Mouse (Mus musculus): ENCODE measurements around the gene Ankrd54. TPM values are rescaled to one million over a fixed set of nuclear protein-coding genes. Genes with fewer than 3 reads are reported as not detected.
"Not testable (repeated sequence)": the region's sequence is repeated elsewhere in the genome, so short reads cannot be mapped to it uniquely, and the experiment has no call there.

Ankrd54 gene
- polyA plus RNA-seq, 1 experiment from 2014 or later: 42.8 TPM

DNA sequence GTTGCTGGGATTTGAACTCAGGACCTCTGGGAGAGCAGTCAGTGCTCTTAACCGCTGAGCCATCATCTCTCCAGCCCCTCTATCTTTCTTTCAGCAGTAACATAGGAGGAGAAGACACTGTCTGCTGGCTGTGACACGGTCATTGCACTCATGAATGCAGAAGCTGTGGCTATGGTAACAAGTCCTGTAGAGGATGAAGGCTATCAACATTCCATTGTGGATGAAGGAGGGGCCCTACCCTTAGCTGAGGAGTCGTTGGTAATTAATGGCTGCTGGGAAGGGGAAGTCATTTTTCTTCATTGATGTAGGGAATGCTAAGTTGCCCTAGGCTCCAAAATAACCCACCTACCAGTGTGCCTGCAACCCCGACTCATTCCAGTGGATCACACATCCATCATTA, 44.5 kb downstream of the Ankrd54 start:
- no peaks in the 10 kb centered on the region for H3K27me3 ChIP-seq (ENCODE audit: control insufficient read depth, insufficient read depth, low read length)
- H3K27ac ChIP-seq (replicated peaks; ENCODE audit: low read depth, low read length): no peak overlapping the region
- no peak overlapping the region for H3K9ac ChIP-seq (replicated peaks; ENCODE audit: low read length)
- ATAC-seq (replicated peaks; ENCODE audit: insufficient number of reproducible peaks, low FRiP score, low TSS enrichment, low read depth) (no peak), DNase-seq (ENCODE audit: low spot score) (no peak)
- H3K4me2 ChIP-seq (ENCODE audit: low read depth, low read length): no peak overlapping the region
- no peak overlapping the region for H3K4me3 ChIP-seq (ENCODE audit: low read depth, low read length)
- WGBS: 58% methylated on average over 4 of the region's 4 CpGs
- H3K9me3 ChIP-seq (replicated peaks; ENCODE audit: control insufficient read depth, low read length): no peaks in the 10 kb centered on the region
- no peaks in the 10 kb centered on the region for H3K36me3 ChIP-seq (replicated peaks; ENCODE audit: control insufficient read depth, insufficient read depth, low read depth, low read length)
- no peaks in the 10 kb centered on the region for H3K4me1 ChIP-seq (ENCODE audit: control insufficient read depth, insufficient read depth, low read length)

DNA sequence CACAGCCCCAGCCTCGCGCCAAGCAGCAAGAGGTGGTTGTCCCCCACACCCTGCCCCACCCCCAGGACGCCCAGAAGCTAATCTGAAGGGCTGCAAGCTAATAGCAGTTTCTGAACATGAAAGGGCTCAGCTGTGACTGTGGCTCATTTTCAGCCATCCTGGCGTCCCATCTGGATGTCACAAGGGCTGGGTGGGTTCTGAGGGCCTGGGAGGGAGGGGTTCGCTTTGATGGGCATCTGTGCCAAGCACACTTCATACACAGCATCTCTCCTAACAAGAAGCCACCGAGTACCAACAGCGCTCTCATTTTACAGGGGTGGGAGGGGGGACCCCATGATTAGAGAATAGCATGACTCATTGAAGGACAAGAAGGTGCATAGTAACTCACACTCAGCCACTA, 49.3 kb downstream of the Ankrd54 start:
- Histone ChIP-seq H3K36me3 (replicated peaks; ENCODE audit: control insufficient read depth, insufficient read depth, low read depth, low read length) (no peaks in the 10 kb centered on the region), H3K4me1 (ENCODE audit: control insufficient read depth, insufficient read depth, low read length) (no peaks in the 10 kb centered on the region), H3K27me3 (ENCODE audit: control insufficient read depth, insufficient read depth, low read length) (no peaks in the 10 kb centered on the region), H3K9ac (replicated peaks; ENCODE audit: low read length) (no peak overlapping the region), H3K4me3 (ENCODE audit: low read depth, low read length) (no peak overlapping the region), H3K4me2 (ENCODE audit: low read depth, low read length) (no peak overlapping the region), H3K27ac (replicated peaks; ENCODE audit: low read depth, low read length) (no peak overlapping the region), H3K9me3 (replicated peaks; ENCODE audit: control insufficient read depth, low read length) (no peaks in the 10 kb centered on the region)
- DNase-seq (ENCODE audit: low spot score) (no peak), ATAC-seq (replicated peaks; ENCODE audit: insufficient number of reproducible peaks, low FRiP score, low TSS enrichment, low read depth) (no peak)
- WGBS: 71% methylated on average over 7 of the region's 7 CpGs

- H3K4me3 ChIP-seq (ENCODE audit: low read depth, low read length): no peak overlapping the region
- WGBS: 58% methylated on average over 10 of the region's 10 CpGs
- H3K36me3 ChIP-seq (replicated peaks; ENCODE audit: control insufficient read depth, insufficient read depth, low read depth, low read length): no peaks in the 10 kb centered on the region; the same call in 1 of the 2 replicates
- no peak overlapping the region for H3K27ac ChIP-seq (replicated peaks; ENCODE audit: low read depth, low read length)
- H3K27me3 ChIP-seq (ENCODE audit: control insufficient read depth, insufficient read depth, low read length): no peaks in the 10 kb centered on the region
- H3K4me1 ChIP-seq (ENCODE audit: control insufficient read depth, insufficient read depth, low read length): no peaks in the 10 kb centered on the region
- no peak for DNase-seq (ENCODE audit: low spot score)
- no peak overlapping the region for H3K4me2 ChIP-seq (ENCODE audit: low read depth, low read length)
- ATAC-seq (replicated peaks; ENCODE audit: insufficient number of reproducible peaks, low FRiP score, low TSS enrichment, low read depth): no peak
- no peaks in the 10 kb centered on the region for H3K9me3 ChIP-seq (replicated peaks; ENCODE audit: control insufficient read depth, low read length)
- no peak overlapping the region for H3K9ac ChIP-seq (replicated peaks; ENCODE audit: low read length)
Observed at GRCm38 (mm10) chr15:79011550-79011949, 51.1 kb downstream of the Ankrd54 start.

- no peaks in the 10 kb centered on the region for H3K4me1 ChIP-seq (ENCODE audit: control insufficient read depth, insufficient read depth, low read length)
- ATAC-seq (replicated peaks; ENCODE audit: insufficient number of reproducible peaks, low FRiP score, low TSS enrichment, low read depth) (no peak), DNase-seq (ENCODE audit: low spot score) (no peak)
- H3K4me3 ChIP-seq (ENCODE audit: low read depth, low read length): no peak overlapping the region
- H3K27ac ChIP-seq (replicated peaks; ENCODE audit: low read depth, low read length): no peak overlapping the region
- H3K9me3 ChIP-seq (replicated peaks; ENCODE audit: control insufficient read depth, low read length): no peaks in the 10 kb centered on the region
- H3K36me3 ChIP-seq (replicated peaks; ENCODE audit: control insufficient read depth, insufficient read depth, low read depth, low read length): no peaks in the 10 kb centered on the region; the same call in 1 of the 2 replicates
- 63% methylated on average over 5 of the region's 5 CpGs for whole genome bisulfite sequencing
- H3K4me2 ChIP-seq (ENCODE audit: low read depth, low read length): no peak overlapping the region
- H3K27me3 ChIP-seq (ENCODE audit: control insufficient read depth, insufficient read depth, low read length): no peaks in the 10 kb centered on the region
- H3K9ac ChIP-seq (replicated peaks; ENCODE audit: low read length): no peak overlapping the region
Observed at GRCm38 (mm10) chr15:79009734-79010133, 53.0 kb downstream of the Ankrd54 start.

DNA sequence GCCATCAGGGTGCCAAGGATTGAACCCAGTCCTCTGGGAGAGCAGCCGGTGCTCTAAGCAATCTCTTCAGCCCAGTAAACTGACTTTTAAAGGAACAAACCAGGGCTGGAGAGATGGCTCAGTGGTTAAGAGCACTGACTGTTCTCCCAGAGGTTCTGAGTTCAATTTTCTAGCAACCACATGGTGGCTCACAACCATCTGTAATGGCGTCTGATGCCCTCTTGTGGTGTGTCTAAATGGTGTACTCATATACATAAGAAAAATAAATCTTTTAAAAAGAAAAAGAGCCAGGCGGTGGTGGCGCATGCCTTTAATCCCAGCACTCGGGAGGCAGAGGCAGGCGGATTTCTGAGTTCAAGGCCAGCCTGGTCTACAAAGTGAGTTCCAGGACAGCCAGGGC, 54.9 kb downstream of the Ankrd54 start:
- H3K4me3 ChIP-seq (ENCODE audit: low read depth, low read length); H3K36me3 ChIP-seq (replicated peaks; ENCODE audit: control insufficient read depth, insufficient read depth, low read depth, low read length); H3K4me1 ChIP-seq (ENCODE audit: control insufficient read depth, insufficient read depth, low read length); H3K27ac ChIP-seq (replicated peaks; ENCODE audit: low read depth, low read length); ATAC-seq (replicated peaks; ENCODE audit: insufficient number of reproducible peaks, low FRiP score, low TSS enrichment, low read depth); H3K9me3 ChIP-seq (replicated peaks; ENCODE audit: control insufficient read depth, low read length); H3K27me3 ChIP-seq (ENCODE audit: control insufficient read depth, insufficient read depth, low read length); DNase-seq (ENCODE audit: low spot score); H3K9ac ChIP-seq (replicated peaks; ENCODE audit: low read length); H3K4me2 ChIP-seq (ENCODE audit: low read depth, low read length): not testable (repeated sequence)
- 92% methylated on average over 6 of the region's 6 CpGs for WGBS

- Histone ChIP-seq H3K9ac (replicated peaks; ENCODE audit: low read length) (no peak overlapping the region), H3K27ac (replicated peaks; ENCODE audit: low read depth, low read length) (no peak overlapping the region), H3K4me1 (ENCODE audit: control insufficient read depth, insufficient read depth, low read length) (no peaks in the 10 kb centered on the region), H3K4me2 (ENCODE audit: low read depth, low read length) (no peak overlapping the region), H3K36me3 (replicated peaks; ENCODE audit: control insufficient read depth, insufficient read depth, low read depth, low read length) (peaks cover 5% of the 10 kb centered on the region), H3K9me3 (replicated peaks; ENCODE audit: control insufficient read depth, low read length) (no peaks in the 10 kb centered on the region), H3K4me3 (ENCODE audit: low read depth, low read length) (no peak overlapping the region), H3K27me3 (ENCODE audit: control insufficient read depth, insufficient read depth, low read length) (no peaks in the 10 kb centered on the region)
- no peak for DNase-seq (ENCODE audit: low spot score)
- ATAC-seq (replicated peaks; ENCODE audit: insufficient number of reproducible peaks, low FRiP score, low TSS enrichment, low read depth): no peak
- 92% methylated on average over 5 of the region's 5 CpGs for WGBS
Observed at GRCm38 (mm10) chr15:79007059-79007458, 55.6 kb downstream of the Ankrd54 start.

- Histone ChIP-seq H3K9me3 (replicated peaks; ENCODE audit: control insufficient read depth, low read length) (no peaks in the 10 kb centered on the region), H3K4me2 (ENCODE audit: low read depth, low read length) (no peak overlapping the region), H3K27me3 (ENCODE audit: control insufficient read depth, insufficient read depth, low read length) (no peaks in the 10 kb centered on the region), H3K9ac (replicated peaks; ENCODE audit: low read length) (no peak overlapping the region), H3K4me1 (ENCODE audit: control insufficient read depth, insufficient read depth, low read length) (no peaks in the 10 kb centered on the region), H3K36me3 (replicated peaks; ENCODE audit: control insufficient read depth, insufficient read depth, low read depth, low read length) (peaks cover 8% of the 10 kb centered on the region), H3K27ac (replicated peaks; ENCODE audit: low read depth, low read length) (no peak overlapping the region), H3K4me3 (ENCODE audit: low read depth, low read length) (no peak overlapping the region)
- WGBS: 81% methylated on average over 3 of the region's 3 CpGs
- ATAC-seq (replicated peaks; ENCODE audit: insufficient number of reproducible peaks, low FRiP score, low TSS enrichment, low read depth) (no peak), DNase-seq (ENCODE audit: low spot score) (no peak)
Observed at GRCm38 (mm10) chr15:79006638-79007037, 56.1 kb downstream of the Ankrd54 start.

GRCm38 (mm10) chr15:79005581-79005980, 57.1 kb downstream of the Ankrd54 start:
- ATAC-seq (replicated peaks; ENCODE audit: insufficient number of reproducible peaks, low FRiP score, low TSS enrichment, low read depth): no peak
- H3K9me3 ChIP-seq (replicated peaks; ENCODE audit: control insufficient read depth, low read length): no peaks in the 10 kb centered on the region
- no peak overlapping the region for H3K27ac ChIP-seq (replicated peaks; ENCODE audit: low read depth, low read length)
- H3K4me2 ChIP-seq (ENCODE audit: low read depth, low read length): no peak overlapping the region
- no peaks in the 10 kb centered on the region for H3K27me3 ChIP-seq (ENCODE audit: control insufficient read depth, insufficient read depth, low read length)
- peaks cover 11% of the 10 kb centered on the region for H3K36me3 ChIP-seq (replicated peaks; ENCODE audit: control insufficient read depth, insufficient read depth, low read depth, low read length)
- no peak overlapping the region for H3K4me3 ChIP-seq (ENCODE audit: low read depth, low read length)
- DNase-seq (ENCODE audit: low spot score): no peak
- no peaks in the 10 kb centered on the region for H3K4me1 ChIP-seq (ENCODE audit: control insufficient read depth, insufficient read depth, low read length)
- H3K9ac ChIP-seq (replicated peaks; ENCODE audit: low read length): no peak overlapping the region
- WGBS: 87% methylated on average over 9 of the region's 9 CpGs
